Mouse (Mus musculus) T-helper 2 cell (primary cell): ENCODE results near the gene Sall1.

Experiments
- in situ Hi-C: fragments of 300-600 bp; cut with MboI, MseI; formaldehyde crosslinking; loops from one replicate; pipeline ENCODE4 v1.15.1; 2025; ENCODE audit warnings: high pct_unique_total_duplicates

The Sall1 gene

GRCm38 (mm10) chr8:88991780-88992509 is 52.0 kb downstream of the Sall1 start:
- in situ Hi-C loops, result no loop called here

- in situ Hi-C loops, result no loop called here
Observed at GRCm38 (mm10) chr8:88991176-88991575, 52.8 kb downstream of the Sall1 start.

- in situ Hi-C loops, result loop anchor here (10.0 kb wide), 1 partner anchor 526 kb away; no protein-coding TSS in a partner anchor
Observed at GRCm38 (mm10) chr8:88989002-88989401, 55.0 kb downstream of the Sall1 start.

GRCm38 (mm10) chr8:88983468-88983867 is 60.5 kb downstream of the Sall1 start:
- in situ Hi-C loops, result loop anchor here (10.0 kb wide), 1 partner anchor 531 kb away; no protein-coding TSS in a partner anchor
